Mouse (Mus musculus): ENCODE measurements at regions not wholly inside any gene's neighbourhood (a gene's known extent, or its start where the extent isn't known, plus 50 kb on each side); places are given as distances from the start of the nearest gene placed in this dataset.
"Not testable (repeated sequence)": the region's sequence is repeated elsewhere in the genome, so short reads cannot be mapped to it uniquely, and the experiment has no call there.

DNA sequence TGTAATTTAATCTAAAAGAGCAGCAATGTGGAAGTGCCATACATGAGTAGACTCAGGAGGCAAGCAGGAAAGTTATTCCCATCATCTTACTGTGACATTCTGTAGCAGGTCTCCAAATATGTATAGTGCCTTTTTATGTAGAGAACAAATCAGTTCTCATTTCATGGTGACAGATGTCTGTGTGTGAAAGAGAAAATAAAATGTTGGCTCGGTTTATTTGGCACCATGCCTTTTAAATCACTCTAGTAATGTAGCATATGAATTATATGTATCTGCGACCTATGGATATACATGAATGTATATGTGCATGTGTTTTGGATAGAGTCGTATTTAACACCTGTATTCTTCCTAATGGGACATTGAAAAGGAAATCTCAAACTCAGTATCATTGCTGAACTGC lies 146.2 kb downstream of the Kcnrg start:
- DNase-seq (ENCODE audit: extremely low spot score, low read depth, low spot score), result no peak

DNA sequence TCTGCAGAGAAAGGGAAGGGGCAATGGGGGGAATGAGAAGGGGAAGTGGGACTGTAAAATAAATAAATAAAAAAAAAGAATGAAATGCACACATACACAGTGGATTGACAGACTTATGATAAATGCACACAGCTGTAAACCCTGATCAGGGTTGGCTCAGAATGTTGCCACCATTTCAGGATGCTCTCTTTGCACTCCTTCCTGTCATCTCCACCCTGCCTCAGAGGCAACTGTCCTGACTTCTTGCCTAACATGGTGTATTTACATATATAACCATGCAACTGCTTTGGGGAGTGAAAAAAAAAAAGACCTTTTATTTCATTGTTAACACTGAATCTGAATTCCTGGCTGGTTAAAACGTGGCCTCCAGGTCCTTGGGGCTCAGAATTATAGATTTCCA lies 149.4 kb downstream of the Kcnrg start:
- DNase-seq (ENCODE audit: extremely low spot score, low read depth, low spot score), result no peak

DNA sequence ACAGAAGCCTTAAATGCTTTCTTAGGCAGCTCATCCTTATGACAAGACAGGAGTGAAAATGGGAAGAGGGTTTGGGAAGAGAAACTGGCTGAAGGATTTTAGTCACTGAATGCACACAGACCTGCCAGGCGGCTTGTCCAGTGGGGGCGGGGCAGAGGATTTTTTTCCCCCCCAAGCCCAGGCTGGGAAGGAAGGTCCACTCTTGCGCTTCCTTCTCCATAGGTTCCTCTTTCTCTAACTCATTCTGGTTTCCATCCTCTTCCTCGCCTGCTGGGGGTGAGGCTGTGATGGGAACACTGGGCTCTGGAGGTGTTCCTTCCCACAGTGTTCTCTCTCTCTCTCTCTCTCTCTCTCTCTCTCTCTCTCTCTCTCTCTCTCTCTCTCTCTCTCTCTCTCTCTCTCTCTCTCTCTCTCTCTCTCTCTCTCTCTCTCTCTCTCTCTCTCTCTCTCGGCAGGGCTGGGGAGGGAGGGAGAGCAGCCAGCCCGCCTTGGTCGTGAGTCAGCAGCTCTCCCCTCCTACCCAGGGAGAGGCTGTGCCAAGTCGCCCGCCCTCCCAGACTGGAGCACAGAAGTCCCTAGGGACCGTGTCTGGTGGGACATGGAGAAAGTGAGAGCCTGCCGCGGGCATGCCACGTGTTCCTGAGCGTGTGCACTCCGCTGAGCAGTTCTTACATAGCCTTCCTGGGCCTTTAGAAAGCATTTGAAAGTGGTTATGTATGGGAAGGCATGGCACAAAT lies 150.0 kb downstream of the Kcnrg start:
- no peak for DNase-seq (ENCODE audit: extremely low spot score, low read depth, low spot score)

DNA sequence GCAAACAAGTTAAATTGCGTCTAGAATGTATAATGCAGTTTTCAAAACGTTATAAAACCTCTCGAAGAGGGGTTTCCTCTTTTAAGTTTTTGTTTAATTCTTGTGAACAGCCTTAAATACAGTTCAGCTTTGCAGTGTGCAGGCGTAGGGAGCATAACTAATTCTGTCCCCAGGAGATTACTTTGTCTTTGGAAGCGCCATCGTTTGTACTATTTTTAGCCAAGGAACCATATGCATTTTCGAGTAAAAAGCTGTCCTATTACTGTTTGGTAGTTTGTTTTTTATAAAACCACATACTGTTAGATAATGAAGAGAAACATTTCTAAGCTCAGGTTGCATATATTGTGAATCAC lies 150.5 kb downstream of the Kcnrg start:
- no peak for DNase-seq (ENCODE audit: extremely low spot score, low read depth, low spot score)

DNA sequence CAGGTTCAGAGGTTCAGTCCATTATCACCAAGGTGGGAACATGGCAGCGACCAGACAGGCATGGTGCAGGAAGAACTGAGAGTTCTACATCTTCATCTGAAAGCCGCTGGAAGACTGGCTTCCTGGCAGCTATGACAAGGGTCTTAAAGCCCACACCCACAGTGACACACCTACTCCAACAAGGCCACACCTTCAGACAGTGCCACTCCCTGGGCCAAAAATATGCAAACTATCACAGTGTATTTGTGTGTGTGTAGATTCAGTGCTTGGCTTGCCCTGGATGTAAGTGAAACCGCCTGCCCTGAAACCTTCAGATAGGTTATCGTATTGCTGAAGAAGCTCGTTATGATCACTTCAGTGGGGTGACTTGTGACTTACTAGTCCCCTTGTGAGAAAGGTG lies 151.3 kb downstream of the Kcnrg start:
- no peak for DNase-seq (ENCODE audit: extremely low spot score, low read depth, low spot score)

DNA sequence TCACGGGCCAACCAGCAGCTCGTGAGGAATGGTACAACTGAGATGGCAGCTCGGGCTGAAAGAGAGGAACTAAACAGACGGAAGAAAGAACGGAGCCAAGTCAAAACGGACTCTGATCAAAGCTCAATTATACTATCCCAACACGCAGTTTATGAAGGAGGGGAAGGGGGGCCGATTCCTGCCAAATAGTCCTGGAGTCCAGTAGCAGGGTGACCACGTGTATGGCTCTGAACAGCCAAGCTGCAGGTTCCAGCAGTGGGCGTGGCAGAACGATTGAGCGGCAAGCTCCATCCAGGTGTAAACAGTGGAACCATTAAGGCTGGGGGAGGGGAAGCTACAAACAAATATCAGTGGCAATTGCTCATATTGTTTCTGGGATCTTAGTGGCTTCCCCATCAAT lies 152.9 kb downstream of the Kcnrg start:
- DNase-seq (ENCODE audit: extremely low spot score, low read depth, low spot score), result not testable (repeated sequence)

DNA sequence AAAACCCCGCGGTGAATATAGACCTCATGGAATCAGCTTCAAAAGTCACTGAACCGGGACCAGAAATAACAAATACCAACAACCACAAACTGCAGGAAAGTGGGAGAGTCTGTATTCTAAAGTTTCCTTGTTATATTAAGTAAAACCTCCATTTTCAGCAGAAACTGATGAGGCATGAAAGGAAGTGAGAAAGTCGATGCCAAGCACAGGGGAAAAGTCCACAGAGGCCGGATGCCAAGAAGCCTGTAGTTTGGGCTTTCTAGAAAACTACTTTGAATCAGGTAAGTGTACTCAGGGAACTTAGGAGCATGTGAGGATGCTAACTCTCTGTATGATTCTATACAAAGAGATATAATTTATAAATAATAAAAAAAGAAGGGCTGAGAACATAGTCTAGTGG lies 154.8 kb downstream of the Kcnrg start:
- DNase-seq (ENCODE audit: extremely low spot score, low read depth, low spot score), result no peak

DNA sequence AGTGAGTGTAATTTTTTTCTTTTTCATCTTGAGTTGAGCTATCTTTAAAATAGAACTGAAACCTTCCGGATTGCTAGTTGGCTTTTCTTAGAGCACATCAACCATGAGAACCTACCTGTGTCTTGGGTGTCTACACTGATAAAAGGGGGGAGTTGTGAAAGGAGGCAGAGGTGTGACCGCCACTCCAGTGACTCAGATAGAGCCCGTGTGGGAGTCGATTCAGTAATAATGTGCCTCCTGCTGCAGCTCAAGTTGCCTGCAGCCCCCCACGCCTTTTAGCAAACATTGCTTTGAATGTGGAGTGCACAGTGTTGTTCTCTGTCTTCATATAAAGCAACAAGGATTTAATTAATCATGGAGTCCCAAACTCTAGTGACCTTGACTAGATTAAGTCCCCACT lies 162.6 kb downstream of the Kcnrg start:
- no peak for DNase-seq (ENCODE audit: extremely low spot score, low read depth, low spot score)

DNA sequence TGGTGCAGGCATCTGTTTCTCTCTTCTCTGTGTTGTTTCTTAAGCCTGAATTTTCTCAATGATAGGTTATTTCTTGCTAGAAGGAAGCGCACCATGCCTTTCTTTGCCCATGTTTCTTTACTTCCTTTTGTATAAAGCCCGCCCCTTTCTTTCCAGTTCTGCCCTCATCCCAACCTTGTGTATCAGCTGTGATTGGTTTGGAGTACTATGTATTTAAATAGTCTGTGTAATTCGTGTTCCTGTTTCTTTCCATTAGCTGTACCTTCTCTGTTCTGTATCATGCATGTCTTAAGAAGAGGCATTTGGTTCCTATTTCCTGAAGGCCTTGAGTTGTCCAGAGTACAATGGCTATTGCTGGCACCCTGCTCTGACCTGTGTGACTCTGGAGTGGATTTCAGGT lies 166.9 kb downstream of the Kcnrg start:
- no peak for DNase-seq (ENCODE audit: extremely low spot score, low read depth, low spot score)

DNA sequence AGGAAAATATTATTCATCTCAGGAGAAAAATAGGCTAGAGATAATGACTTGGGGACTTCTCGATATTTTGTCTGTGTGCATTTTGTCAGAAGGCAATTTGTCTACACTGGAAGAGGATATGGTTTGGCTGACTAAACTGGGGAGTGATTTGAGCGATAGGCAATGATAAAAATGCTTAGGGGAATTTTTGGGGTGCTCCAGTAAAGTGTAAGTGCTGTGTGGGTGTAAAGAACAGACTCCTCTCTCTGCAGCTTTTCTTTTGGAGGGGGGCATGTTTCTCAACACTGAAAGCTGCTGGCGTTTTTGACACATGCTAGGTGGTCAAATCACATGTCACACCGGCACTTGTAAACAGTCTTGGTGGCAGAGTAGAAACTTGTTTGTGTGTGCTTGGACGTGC lies 171.4 kb downstream of the Kcnrg start:
- DNase-seq (ENCODE audit: extremely low spot score, low read depth, low spot score), result no peak

DNA sequence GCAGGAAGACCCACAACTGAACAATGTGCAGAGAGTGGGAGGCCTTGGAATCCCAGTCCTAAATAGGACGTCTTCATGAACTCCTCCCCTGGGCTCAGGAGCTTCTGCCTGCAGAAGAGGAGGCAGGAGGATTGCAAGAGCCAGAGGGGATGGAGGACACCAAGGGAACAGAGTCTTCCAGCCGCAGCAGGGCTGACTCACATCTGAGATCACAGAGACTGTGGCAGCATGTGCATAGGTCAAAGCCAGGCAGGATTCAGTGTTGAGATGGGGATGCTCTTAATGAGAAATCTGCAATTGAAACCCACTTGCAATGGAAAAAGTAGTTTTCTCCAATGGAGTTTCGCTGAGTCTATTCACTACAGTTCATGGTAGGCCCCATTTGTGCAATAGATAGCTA lies 175.9 kb downstream of the Kcnrg start:
- no peak for DNase-seq (ENCODE audit: extremely low spot score, low read depth, low spot score)

DNA sequence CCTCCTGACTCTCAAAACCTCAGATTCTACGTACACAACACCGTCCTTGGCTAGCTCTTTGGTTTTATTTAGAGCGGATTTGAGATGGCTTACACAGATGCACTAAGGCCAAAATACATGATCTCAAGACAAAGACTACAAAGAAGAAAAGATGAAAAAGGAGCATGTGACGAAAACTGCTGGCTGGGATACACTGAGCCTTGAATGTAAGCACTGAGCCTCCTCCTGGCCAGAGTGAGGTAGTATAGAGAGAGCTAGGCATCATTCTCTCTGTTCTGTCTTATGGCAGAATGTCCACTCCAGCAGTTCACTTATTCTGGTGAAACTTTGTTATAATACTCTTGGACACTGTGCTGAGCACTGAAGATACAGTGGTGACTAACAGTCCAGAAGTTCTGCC lies 177.4 kb downstream of the Kcnrg start:
- DNase-seq (ENCODE audit: extremely low spot score, low read depth, low spot score), result no peak

DNA sequence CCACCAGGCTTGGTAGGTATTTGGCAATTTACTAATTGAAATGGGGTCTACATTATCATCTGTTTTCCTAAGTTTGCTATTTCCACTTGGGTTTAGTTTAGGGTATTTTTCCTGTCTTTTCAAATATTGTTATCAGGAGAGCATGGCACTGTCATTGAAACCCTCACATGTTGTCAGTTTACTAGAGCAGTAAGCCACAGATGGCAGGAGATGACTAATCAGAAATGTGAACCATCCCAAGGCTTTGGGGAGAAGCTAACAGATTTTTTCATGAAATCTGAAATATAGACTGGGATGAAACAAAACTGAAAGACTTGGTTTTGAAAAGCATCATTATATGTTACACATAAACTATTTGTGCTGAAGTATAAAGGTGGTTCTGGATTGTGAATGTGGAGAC lies 178.8 kb downstream of the Kcnrg start:
- DNase-seq (ENCODE audit: extremely low spot score, low read depth, low spot score), result no peak

DNA sequence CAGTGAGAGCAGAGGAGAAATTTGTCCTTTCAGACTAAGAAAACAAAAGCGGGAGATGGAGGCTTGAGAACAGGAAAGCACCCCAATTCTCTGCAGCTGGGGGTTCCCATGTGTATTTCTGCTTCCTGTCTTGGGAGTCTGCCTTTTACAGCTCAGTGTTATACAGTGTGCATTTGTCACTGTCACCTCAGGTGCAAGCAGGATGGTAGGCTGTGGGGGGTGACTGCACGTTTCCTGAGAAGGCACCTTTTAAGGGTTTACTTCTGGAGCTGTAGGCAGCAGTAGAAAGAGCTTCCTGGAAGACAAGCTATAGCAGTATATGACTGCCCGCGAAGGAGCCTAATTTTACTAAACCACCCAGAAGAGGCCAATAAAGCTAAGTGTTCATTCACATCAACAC lies 180.5 kb downstream of the Kcnrg start:
- DNase-seq (ENCODE audit: extremely low spot score, low read depth, low spot score), result no peak

DNA sequence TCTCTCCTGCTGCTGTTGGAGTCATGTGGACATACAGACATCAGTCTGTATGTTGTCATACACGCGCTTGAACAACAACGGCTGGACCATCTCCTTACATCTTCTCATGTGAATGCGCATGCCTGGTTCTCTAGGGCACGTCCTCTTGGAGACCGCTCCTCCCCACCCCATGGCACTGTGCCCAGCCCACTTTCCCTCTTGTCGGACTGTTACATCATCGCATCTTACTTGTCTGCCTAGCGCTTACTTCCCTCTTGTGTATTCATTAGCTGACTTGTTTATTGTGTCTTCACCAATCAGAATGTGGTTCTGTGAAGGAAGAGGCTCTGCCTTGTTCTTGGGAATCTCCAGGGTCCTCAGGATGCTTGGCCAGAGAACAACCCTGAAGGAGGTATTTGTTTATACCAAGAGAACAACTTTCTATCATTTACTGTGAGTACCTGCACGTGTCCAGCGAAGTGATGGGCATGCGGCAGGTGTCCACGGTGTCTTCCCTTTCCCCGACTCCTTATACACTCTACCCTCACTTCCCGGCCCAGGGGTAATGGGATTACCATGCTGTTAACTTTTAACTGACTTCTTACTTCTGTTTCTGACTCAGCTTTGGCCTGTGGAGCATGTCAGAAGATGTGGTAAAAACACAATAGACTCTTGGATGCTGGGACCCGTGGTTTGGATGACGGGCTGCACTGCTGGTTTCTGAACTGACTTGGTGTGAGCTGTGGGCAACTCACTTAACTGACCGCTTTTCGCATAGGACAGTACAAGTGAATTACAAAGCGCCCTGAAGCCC lies 181.9 kb downstream of the Kcnrg start:
- no peak for DNase-seq (ENCODE audit: extremely low spot score, low read depth, low spot score)

DNA sequence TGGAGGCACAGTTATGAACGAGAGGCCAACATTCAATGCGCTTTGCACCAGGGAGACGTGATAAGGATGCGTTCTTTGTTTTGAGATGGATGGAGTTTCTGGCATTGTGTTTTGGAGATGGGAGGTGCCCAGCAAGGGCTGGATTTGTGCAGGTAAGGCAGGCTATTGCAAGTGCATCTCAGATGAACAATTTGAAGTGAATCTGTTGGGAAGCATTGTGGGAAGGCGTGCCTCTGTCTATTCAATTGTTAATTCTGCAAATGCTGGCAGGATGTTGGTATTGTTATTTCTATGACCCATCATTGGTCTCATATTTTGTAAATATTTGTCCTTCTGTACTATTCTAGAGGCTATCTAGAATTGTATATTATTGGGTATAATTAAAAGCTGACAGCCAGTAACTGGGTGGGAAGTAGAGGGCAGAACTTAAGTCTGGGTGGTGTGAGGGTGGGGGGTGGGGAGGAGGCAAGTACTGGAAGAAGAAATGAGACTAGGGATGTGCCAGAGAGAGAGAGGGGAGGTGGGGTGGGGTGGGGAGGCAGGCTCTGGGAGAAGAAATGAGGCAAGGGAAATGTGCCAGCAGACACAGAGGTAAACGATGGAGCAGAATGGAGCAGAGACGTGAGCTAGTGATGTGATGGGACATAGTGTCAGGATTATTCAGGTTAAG lies 188.9 kb downstream of the Kcnrg start:
- no peak for DNase-seq (ENCODE audit: extremely low spot score, low read depth, low spot score)

DNA sequence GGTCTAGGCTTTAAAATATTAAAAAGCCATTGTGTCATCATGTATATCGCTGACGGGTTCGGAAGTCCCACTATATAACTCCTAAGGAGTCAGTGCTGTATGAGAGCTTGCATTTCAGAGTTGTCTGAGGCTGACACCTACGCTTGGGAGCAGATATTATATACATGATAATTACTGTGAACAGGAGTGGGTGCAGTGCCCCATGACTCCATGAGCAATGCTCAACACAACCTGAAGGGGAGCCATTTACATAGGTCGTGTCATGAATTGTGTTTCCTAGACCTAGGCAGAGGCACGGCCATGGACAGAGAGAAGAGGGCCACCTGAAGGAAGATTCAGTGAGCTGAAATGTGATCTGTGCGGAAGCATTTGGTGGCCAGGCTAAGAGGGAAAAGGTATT lies 189.4 kb downstream of the Kcnrg start:
- DNase-seq (ENCODE audit: extremely low spot score, low read depth, low spot score), result no peak

DNA sequence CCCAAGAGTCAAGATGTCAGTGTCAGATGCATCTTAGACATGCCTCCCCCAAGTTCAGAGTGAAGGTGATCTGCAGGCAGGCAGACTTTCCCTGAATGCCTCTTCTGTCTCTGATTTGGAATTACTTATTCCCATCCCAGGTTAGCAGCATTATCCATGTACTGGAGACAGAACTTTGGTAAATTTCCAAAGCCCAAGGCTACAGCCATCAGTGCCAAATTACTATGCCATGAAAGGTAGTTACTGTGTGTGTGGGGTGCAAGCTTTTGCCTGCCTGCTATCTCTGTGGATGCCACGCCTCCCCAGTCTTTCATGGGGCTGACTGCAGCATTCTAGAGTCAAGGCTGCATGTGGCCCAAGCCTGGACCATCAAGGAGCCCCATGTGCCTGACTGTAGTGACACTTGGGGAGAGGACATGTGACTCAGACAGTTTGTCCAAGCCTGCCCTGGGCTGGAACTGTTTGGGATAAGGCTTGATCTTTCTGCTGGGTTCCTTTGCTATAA lies 196.2 kb downstream of the Kcnrg start:
- no peak for DNase-seq (ENCODE audit: extremely low spot score, low read depth, low spot score)

DNA sequence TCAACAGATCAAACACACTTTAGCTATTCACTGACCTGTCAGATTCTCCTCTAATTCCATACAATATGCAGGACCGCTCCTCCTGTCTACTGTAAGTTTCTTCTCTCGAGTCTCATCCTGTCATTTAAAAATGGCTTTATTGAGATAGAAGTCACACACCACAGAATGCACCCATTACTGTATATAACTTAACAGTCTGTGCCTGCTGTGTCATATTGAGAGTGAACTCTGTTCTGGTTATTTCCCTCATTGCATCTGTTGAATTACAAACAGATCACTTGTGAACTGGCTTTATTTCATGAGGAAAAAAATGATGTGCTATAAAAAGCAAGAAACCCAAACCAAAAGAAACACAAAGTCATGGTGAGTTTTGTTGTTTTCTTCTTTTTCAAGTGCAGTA lies 198.2 kb downstream of the Kcnrg start:
- no peak for DNase-seq (ENCODE audit: extremely low spot score, low read depth, low spot score)

DNA sequence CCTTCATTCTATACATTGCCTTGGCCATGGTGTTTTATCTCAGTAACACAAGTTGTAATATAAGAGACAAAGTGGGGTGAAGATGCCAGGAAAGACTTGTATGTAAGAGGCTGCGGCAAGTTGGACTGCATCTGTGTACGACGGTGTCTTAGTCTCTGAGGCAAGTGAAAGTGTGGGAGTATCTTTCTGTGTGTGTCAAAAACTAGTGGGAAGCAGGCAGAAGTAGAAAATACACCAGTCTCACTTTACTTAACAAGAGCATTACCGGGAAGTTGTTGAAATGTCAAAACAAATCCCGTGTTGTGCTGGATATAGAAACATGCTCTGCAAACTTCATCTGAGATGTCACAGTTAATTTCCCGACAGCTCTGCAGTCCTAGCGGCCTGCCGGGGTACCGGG lies 200.9 kb downstream of the Kcnrg start:
- no peak for DNase-seq (ENCODE audit: extremely low spot score, low read depth, low spot score)

DNA sequence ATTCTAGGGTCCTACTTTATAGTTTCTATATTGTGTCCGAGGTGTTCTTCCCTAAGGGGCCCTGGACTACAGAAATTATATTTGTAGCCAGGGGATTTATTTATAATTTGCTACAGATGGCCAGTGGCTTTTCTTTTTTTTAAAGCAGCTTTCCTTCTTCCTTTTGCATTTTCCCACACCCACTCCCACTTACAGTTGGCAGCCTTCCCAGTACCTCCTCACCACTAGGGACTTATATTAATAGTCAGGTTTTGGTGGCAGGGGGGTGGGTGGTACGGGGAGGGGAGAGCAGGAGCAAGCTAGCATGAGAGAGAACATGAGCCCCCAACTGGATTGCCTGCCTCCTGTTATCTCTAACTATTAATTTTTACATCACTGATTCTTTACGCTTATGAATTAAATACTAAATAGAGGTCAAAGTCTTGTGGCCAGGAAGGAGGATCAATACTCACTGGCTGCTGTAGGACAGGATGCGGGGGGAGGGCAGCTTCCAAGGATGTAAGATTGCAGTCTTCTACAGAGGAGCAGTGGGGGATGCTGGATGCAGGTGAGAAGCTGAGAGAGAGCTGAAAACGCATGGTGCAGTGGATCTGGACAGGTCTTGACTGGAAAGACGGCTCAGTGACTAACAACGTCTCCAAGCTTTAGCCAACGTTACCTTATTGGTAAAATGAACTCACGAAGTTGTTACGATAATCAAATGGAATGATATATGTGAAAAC lies 202.6 kb downstream of the Kcnrg start:
- DNase-seq (ENCODE audit: extremely low spot score, low read depth, low spot score), result no peak

Data from hindlimb bud, embryonic 11.5 days (tissue).